Comparison of ENCODE assay signal across 21 mouse cellular contexts in the genomic region with DNA sequence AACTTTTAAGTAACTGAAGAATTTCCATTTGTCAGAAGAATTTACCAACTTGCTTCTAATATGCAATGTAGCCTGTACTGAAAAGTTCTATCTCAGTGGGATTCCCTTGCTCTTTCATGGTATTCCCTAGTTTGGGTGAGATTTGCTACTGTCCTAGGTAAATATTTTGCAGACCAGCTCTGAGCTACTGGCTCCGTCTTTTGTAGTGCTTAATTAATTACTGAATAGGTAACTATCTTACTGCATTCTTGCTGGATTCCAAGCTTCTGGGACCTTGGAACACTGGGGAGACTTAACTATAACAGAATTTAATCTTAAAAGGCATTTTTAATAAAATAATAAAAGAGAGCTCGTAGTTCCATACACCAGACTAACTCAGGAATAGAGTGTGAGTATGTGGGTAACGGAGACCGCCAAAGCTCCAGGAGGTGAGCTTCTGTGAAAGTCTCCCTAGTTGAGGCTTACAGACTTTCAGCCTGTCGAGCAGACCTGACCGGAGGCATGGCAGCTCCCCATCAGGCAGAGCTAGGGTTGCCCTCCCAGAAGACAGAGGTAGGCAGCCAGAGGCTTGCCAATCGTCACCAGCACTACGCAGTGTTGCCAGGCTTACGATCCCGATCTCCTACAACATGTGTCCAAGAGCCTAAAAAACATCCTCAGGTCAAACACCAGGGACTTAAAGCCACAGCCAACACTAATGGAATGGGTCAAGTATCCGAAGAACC. TPM values are rescaled to one million over a fixed set of nuclear protein-coding genes. Genes with fewer than 3 reads are reported as not detected.
"Had no signal": no experiment of that assay in that cellular context is flagged by ENCODE, and none has a peak within 500 bp of the region (broad histone marks: within the 10 kb centered on the region; RNA-seq: fewer than 3 reads in every experiment).

No protein-coding gene starts in this region.

- H3K4me1 ChIP-seq: intestine, embryonic 15.5 days; limb, embryonic 10.5 days; limb, embryonic 13.5 days; liver, embryonic 12.5 days; liver, embryonic 15.5 days; lung, embryonic 15.5 days; midbrain, embryonic 10.5 days; midbrain, embryonic 13.5 days; stomach, embryonic 15.5 days had no signal

- H3K4me2 ChIP-seq: intestine, embryonic 15.5 days; limb, embryonic 13.5 days; liver, embryonic 12.5 days; liver, embryonic 15.5 days; lung, embryonic 15.5 days; midbrain, embryonic 13.5 days; stomach, embryonic 15.5 days had no signal

- H3K27ac ChIP-seq: intestine, embryonic 15.5 days; layer of hippocampus, adult 2 months; limb, embryonic 10.5 days; limb, embryonic 13.5 days; liver, embryonic 12.5 days; liver, embryonic 15.5 days; lung, embryonic 15.5 days; midbrain, embryonic 10.5 days; midbrain, embryonic 13.5 days; stomach, embryonic 15.5 days had no signal

- H3K27me3 ChIP-seq: intestine, embryonic 15.5 days; limb, embryonic 13.5 days; liver, embryonic 12.5 days; liver, embryonic 15.5 days; lung, embryonic 15.5 days; megakaryocyte, embryonic 14.5 days; midbrain, embryonic 13.5 days; stomach, embryonic 15.5 days had no signal

- DNase-seq: layer of hippocampus, adult 9-11 months; liver; lung, adult 18-20 months; lung, postnatal 10 days; lung, postnatal 36 days; right cerebral cortex, postnatal 14 days; right cerebral cortex, postnatal 4 days; thymus, postnatal 25 days had no signal

- H3K9ac ChIP-seq: intestine, embryonic 15.5 days; limb, embryonic 13.5 days; liver, embryonic 12.5 days; liver, embryonic 15.5 days; lung, embryonic 15.5 days; midbrain, embryonic 13.5 days; stomach, embryonic 15.5 days had no signal

- H3K4me3 ChIP-seq: intestine, embryonic 15.5 days; layer of hippocampus, adult 2 months; limb, embryonic 10.5 days; limb, embryonic 13.5 days; liver, embryonic 12.5 days; liver, embryonic 15.5 days; lung, embryonic 15.5 days; megakaryocyte, embryonic 14.5 days; midbrain, embryonic 10.5 days; midbrain, embryonic 13.5 days; stomach, embryonic 15.5 days had no signal

- H3K9me3 ChIP-seq: intestine, embryonic 15.5 days; limb, embryonic 10.5 days; limb, embryonic 13.5 days; liver, embryonic 12.5 days; liver, embryonic 15.5 days; lung, embryonic 15.5 days; midbrain, embryonic 10.5 days; midbrain, embryonic 13.5 days; stomach, embryonic 15.5 days had no signal

- ATAC-seq: hindbrain, embryonic 16.5 days; intestine, embryonic 15.5 days; liver, embryonic 12.5 days; midbrain, embryonic 13.5 days had no signal

RNA-seq across cellular contexts. Expression of gene Espnl, which starts 29.6 kb away (rescaled TPM):
- polyA plus RNA-seq: limb, embryonic 10.5 days; midbrain, embryonic 10.5 days; stomach, embryonic 15.5 days had no signal

RNA-seq across cellular contexts. Expression of gene Klhl30, which starts 58.6 kb away (rescaled TPM):
- polyA plus RNA-seq: liver, embryonic 12.5 days; neural tube, embryonic 14.5 days had no signal
